In the genomic region with DNA sequence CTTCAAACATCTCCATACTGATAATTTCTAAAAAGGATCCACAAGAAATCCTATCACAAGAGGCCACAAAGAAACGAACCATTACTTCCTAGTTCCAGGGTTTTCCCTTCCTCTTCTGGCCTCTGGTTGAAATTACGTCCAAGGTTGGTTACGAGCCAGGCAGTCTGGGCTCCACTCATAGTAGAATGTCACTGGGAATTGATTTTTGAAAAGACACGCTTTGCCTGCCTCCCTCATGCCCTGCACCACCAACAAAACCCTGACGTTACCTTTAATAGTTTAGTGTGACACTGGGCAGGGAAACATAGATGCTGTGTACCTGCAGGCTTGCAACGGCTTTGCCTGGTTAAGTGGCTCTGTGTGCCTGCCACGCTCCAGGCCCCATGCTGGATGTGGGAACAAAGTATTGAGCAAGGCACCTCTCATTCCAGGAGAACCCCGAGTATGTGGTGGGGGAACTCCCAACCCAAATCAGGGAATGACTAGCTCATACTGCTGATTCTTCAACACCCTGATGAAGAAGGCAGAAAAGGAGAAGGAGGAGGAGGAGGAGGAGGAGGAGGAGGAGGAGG, we compare ENCODE assay signal across 18 mouse cellular contexts. TPM values are rescaled to one million over a fixed set of nuclear protein-coding genes. Genes with fewer than 3 reads are reported as not detected.
A peak's percentile ranks its signal among the peaks of the same experiment; 100 is the strongest.
DNase-seq lines count a peak whose midpoint lies in the region; ATAC-seq lines count a peak whose summit lies in the region.
"Had no signal": no experiment of that assay in that cellular context is flagged by ENCODE, and none has a peak within 500 bp of the region (broad histone marks: within the 10 kb centered on the region; RNA-seq: fewer than 3 reads in every experiment).

No protein-coding gene starts in this region.

- H3K4me3 ChIP-seq in heart, embryonic 10.5 days: no peak overlapping the region
- peak overlapping the region; percentile 23 for H3K4me3 ChIP-seq in heart, embryonic 16.5 days (ENCODE audit: low read length)
- H3K4me3 ChIP-seq in liver, embryonic 11.5 days (ENCODE audit: low read depth, low read length): no peak overlapping the region
- H3K4me3 ChIP-seq in hindbrain, embryonic 11.5 days (ENCODE audit: low read depth, low read length): no peak overlapping the region
- H3K4me3 ChIP-seq: forebrain, embryonic 15.5 days; liver, embryonic 13.5 days; megakaryocyte, embryonic 14.5 days had no signal

- peak overlapping the region; percentile 46 for H3K4me2 ChIP-seq in heart, embryonic 16.5 days (ENCODE audit: low read depth, low read length)
- H3K4me2 ChIP-seq in liver, embryonic 11.5 days: no peak overlapping the region
- H3K4me2 ChIP-seq in hindbrain, embryonic 11.5 days (replicated peaks; ENCODE audit: low read depth, low read length): no peak overlapping the region
- H3K4me2 ChIP-seq: liver, embryonic 13.5 days had no signal

- intact Hi-C loops in gastrocnemius, postnatal 14 days (cut with DNase I; ENCODE audit: low total_unique reads): no loop called here

- no peaks in the 10 kb centered on the region for H3K9me3 ChIP-seq in heart, embryonic 10.5 days
- no peaks in the 10 kb centered on the region for H3K9me3 ChIP-seq in heart, embryonic 16.5 days (replicated peaks; ENCODE audit: control insufficient read depth, low read length)
- H3K9me3 ChIP-seq in liver, embryonic 11.5 days (ENCODE audit: control insufficient read depth, low read length): no peaks in the 10 kb centered on the region
- H3K9me3 ChIP-seq in hindbrain, embryonic 11.5 days (ENCODE audit: control insufficient read depth, low read length): no peaks in the 10 kb centered on the region
- H3K9me3 ChIP-seq: embryonic facial prominence, embryonic 13.5 days; forebrain, embryonic 15.5 days; liver, embryonic 13.5 days; megakaryocyte, embryonic 14.5 days had no signal

- H3K36me3 ChIP-seq in heart, embryonic 10.5 days: no peaks in the 10 kb centered on the region
- no peaks in the 10 kb centered on the region for H3K36me3 ChIP-seq in heart, embryonic 16.5 days (ENCODE audit: control insufficient read depth, insufficient read depth)
- no peaks in the 10 kb centered on the region for H3K36me3 ChIP-seq in liver, embryonic 11.5 days (ENCODE audit: control insufficient read depth, insufficient read depth, low read length)
- H3K36me3 ChIP-seq in hindbrain, embryonic 11.5 days (ENCODE audit: control insufficient read depth, insufficient read depth, low read length): no peaks in the 10 kb centered on the region
- H3K36me3 ChIP-seq: embryonic facial prominence, embryonic 13.5 days; forebrain, embryonic 15.5 days; liver, embryonic 13.5 days had no signal

- H3K27ac ChIP-seq in heart, embryonic 10.5 days: no peak overlapping the region
- 0 out of 2 replicates have a peak overlapping the region, but pooled peaks have one; percentile 21 for H3K27ac ChIP-seq in heart, embryonic 16.5 days (ENCODE audit: low read length)
- no peak overlapping the region for H3K27ac ChIP-seq in liver, embryonic 11.5 days (ENCODE audit: low read depth, low read length)
- H3K27ac ChIP-seq in hindbrain, embryonic 11.5 days (ENCODE audit: low read depth, low read length): no peak overlapping the region
- H3K27ac ChIP-seq: embryonic facial prominence, embryonic 13.5 days; forebrain, embryonic 15.5 days; liver, embryonic 13.5 days had no signal

- DNase-seq in heart, adult 11 months: peak; percentile 94
- DNase-seq in heart, embryonic 10.5 days (ENCODE audit: low spot score): no peak
- DNase-seq in NIH3T3 (ENCODE audit: low read depth): peak; percentile 15
- DNase-seq in gastrocnemius, postnatal 14 days: peak; percentile 68
- DNase-seq in liver, embryonic 11.5 days (ENCODE audit: low spot score): no peak
- no peak for DNase-seq in embryo, embryonic 11 days
- no peak for DNase-seq in hindbrain, embryonic 11.5 days (ENCODE audit: low spot score)
- DNase-seq: cerebellum, adult 8-10 months; liver, embryonic 13.5 days had no signal

- H3K4me1 ChIP-seq in heart, embryonic 10.5 days: peaks cover 5% of the 10 kb centered on the region; the same call in 1 of the 2 replicates
- H3K4me1 ChIP-seq in heart, embryonic 16.5 days (ENCODE audit: control insufficient read depth, insufficient read depth, low read length): peaks cover 4% of the 10 kb centered on the region
- H3K4me1 ChIP-seq in liver, embryonic 11.5 days (replicated peaks; ENCODE audit: control insufficient read depth, insufficient read depth, low read length): no peaks in the 10 kb centered on the region
- H3K4me1 ChIP-seq in hindbrain, embryonic 11.5 days (replicated peaks; ENCODE audit: control insufficient read depth, insufficient read depth, low read length): no peaks in the 10 kb centered on the region
- H3K4me1 ChIP-seq: forebrain, embryonic 15.5 days; liver, embryonic 13.5 days; megakaryocyte, embryonic 14.5 days had no signal

- ATAC-seq in heart, embryonic 16.5 days (replicated peaks; ENCODE audit: extremely low read depth, insufficient read depth, low FRiP score): no peak
- no peak for ATAC-seq in liver, embryonic 11.5 days (replicated peaks; ENCODE audit: low FRiP score)
- ATAC-seq in hindbrain, embryonic 11.5 days (ENCODE audit: low FRiP score): no peak
- ATAC-seq: activated CD4-positive, CD25-positive, alpha-beta regulatory T cell, adult 4 months; forebrain, embryonic 15.5 days had no signal

- no peak overlapping the region for H3K9ac ChIP-seq in heart, embryonic 16.5 days (ENCODE audit: low read length)
- H3K9ac ChIP-seq in liver, embryonic 11.5 days (ENCODE audit: low read depth, low read length): no peak overlapping the region
- H3K9ac ChIP-seq in hindbrain, embryonic 11.5 days (ENCODE audit: low read depth, low read length): no peak overlapping the region
- H3K9ac ChIP-seq: forebrain, embryonic 15.5 days; liver, embryonic 13.5 days had no signal

- H3K27me3 ChIP-seq in heart, embryonic 10.5 days (ENCODE audit: insufficient read depth, poor library complexity, severe bottlenecking): peaks cover 40% of the 10 kb centered on the region
- H3K27me3 ChIP-seq in heart, embryonic 16.5 days (ENCODE audit: control insufficient read depth, insufficient read depth, low read length): 0 out of 2 replicates have a peak, but pooled peaks cover 3% of the 10 kb centered on the region
- H3K27me3 ChIP-seq in liver, embryonic 11.5 days (replicated peaks; ENCODE audit: control insufficient read depth, insufficient read depth, low read length): no peaks in the 10 kb centered on the region; the same call in 1 of the 2 replicates
- no peaks in the 10 kb centered on the region for H3K27me3 ChIP-seq in hindbrain, embryonic 11.5 days (ENCODE audit: control insufficient read depth, insufficient read depth, low read length)
- H3K27me3 ChIP-seq: forebrain, embryonic 15.5 days; liver, embryonic 13.5 days had no signal

- WGBS in heart, embryonic 10.5 days: 71% methylated on average over 8 of the region's 8 CpGs
- 58% methylated on average over 8 of the region's 8 CpGs for WGBS in heart, embryonic 16.5 days
- 63% methylated on average over 8 of the region's 8 CpGs for WGBS in liver, embryonic 11.5 days
- WGBS in hindbrain, embryonic 11.5 days: 77% methylated on average over 8 of the region's 8 CpGs

RNA-seq across cellular contexts. Expression of gene Col6a6, which starts 0.8 kb away (rescaled TPM):
- 0.13 and 0.17 TPM in 2 replicates for polyA plus RNA-seq in heart, embryonic 10.5 days (2016; fragmentation: Nextera tagmentation; extraction: Ambion mirVana)
- total RNA-seq in gastrocnemius, postnatal 14 days (2021): 10 to 100 TPM; 13.2 to 17.7 TPM
- polyA plus RNA-seq in heart, embryonic 16.5 days (2015; fragmentation: Nextera tagmentation; extraction: Ambion mirVana): 3.1 and 3.5 TPM in 2 replicates
- polyA plus RNA-seq in liver, embryonic 11.5 days (2014; fragmentation: Nextera tagmentation; extraction: Ambion mirVana): 0.16 and 0.21 TPM in 2 replicates
- polyA plus RNA-seq in hindbrain, embryonic 11.5 days (2014; fragmentation: Nextera tagmentation; extraction: Ambion mirVana): 0.06 and 0.09 TPM in 2 replicates
- total RNA-seq: hematopoietic stem cell, adult 5-6 weeks; MEL had no signal
- polyA plus RNA-seq: activated CD4-positive, CD25-positive, alpha-beta regulatory T cell, adult 4 months; C2C12; small intestine, adult 2 months had no signal

Comparison
In these comparisons a context has a peak if more than half of its experiments do, and no peak if none do; other contexts are left out.
1. DNase-seq: peak in heart, adult 11 months (single experiment), NIH3T3 (single experiment) and gastrocnemius, postnatal 14 days (single experiment); none in heart, embryonic 10.5 days (single experiment), liver, embryonic 11.5 days (single experiment), embryo, embryonic 11 days (single experiment) and hindbrain, embryonic 11.5 days (single experiment).